Comparison of ENCODE assay signal across 10 mouse cellular contexts in genomic region chr2:42784065-42784464, GRCm38 (mm10).
"Had no signal": no experiment of that assay in that cellular context is flagged by ENCODE, and none has a peak within 500 bp of the region (broad histone marks: within the 10 kb centered on the region; RNA-seq: fewer than 3 reads in every experiment).

No protein-coding gene starts in this region.

- H3K36me3 ChIP-seq: limb, embryonic 13.5 days had no signal

- H3K9ac ChIP-seq: limb, embryonic 13.5 days; liver, embryonic 14.5 days had no signal

- H3K9me3 ChIP-seq: limb, embryonic 13.5 days had no signal

- ATAC-seq: midbrain, embryonic 16.5 days had no signal

- DNase-seq: kidney, adult 9 months; kidney, postnatal 36 days; left cerebral cortex, postnatal 4 days; lung, adult 18-20 months; thymus, postnatal 4 days had no signal

- H3K4me3 ChIP-seq: limb, embryonic 13.5 days had no signal

- H3K27ac ChIP-seq: kidney, postnatal 0 days; limb, embryonic 13.5 days; liver, embryonic 14.5 days; stomach, postnatal 0 days had no signal

- H3K4me1 ChIP-seq: limb, embryonic 13.5 days had no signal

- H3K4me2 ChIP-seq: limb, embryonic 13.5 days had no signal

- H3K27me3 ChIP-seq: limb, embryonic 13.5 days had no signal
